Mouse (Mus musculus) splenic B cell, adult 2 months (primary cell): Measurements from ENCODE around the gene 1810024B03Rik.

Experiments
- DNase-seq: peaks from one replicate; pipeline ENCODE4 v3.0.0-alpha.2; 2011; ENCODE audit warnings: low read depth, low spot score
- H3K27me3 ChIP-seq: 2 replicates; pipeline ENCODE4 v1.6.1; 2012; ENCODE audit warnings: mild to moderate bottlenecking, low read length, moderate library complexity, mixed read lengths; ENCODE audit not compliant: control insufficient read depth, poor library complexity, insufficient read depth, severe bottlenecking
- H3K36me3 ChIP-seq: 2 replicates; pipeline ENCODE4 v1.6.1; 2012; ENCODE audit warnings: mild to moderate bottlenecking, low read length, moderate library complexity, mixed read lengths; ENCODE audit not compliant: control insufficient read depth, poor library complexity, insufficient read depth, severe bottlenecking

1810024B03Rik gene

GRCm38 (mm10) chr2:127207547-127208451 is at the start of gene 1810024B03Rik, which contains the start of gene Snrnp200:
Gene 1810024B03Rik, minus strand, starts transcription at chr2:127208280.
Gene Snrnp200, plus strand, starts transcription at chr2:127208386.
- H3K27me3 ChIP-seq, result no peaks in the 10 kb centered on the region
- DNase-seq, result peak; percentile 97
- H3K36me3 ChIP-seq, result peaks cover 10% of the 10 kb centered on the region

GRCm38 (mm10) chr2:127255294-127255693 is 47.2 kb upstream of the 1810024B03Rik start:
- DNase-seq, result no peak
- no peaks in the 10 kb centered on the region for H3K27me3 ChIP-seq
- H3K36me3 ChIP-seq, result peaks cover 15% of the 10 kb centered on the region

- Histone ChIP-seq H3K27me3 (no peaks in the 10 kb centered on the region), H3K36me3 (peaks cover 15% of the 10 kb centered on the region)
- no peak for DNase-seq
These were observed 46.6 kb upstream of the 1810024B03Rik start for GRCm38 (mm10) chr2:127254604-127255134.

GRCm38 (mm10) chr2:127252787-127253186 is 44.7 kb upstream of the 1810024B03Rik start:
- DNase-seq, result no peak
- H3K27me3 ChIP-seq, result no peaks in the 10 kb centered on the region
- peaks cover 13% of the 10 kb centered on the region for H3K36me3 ChIP-seq

GRCm38 (mm10) chr2:127251880-127252527 is 43.9 kb upstream of the 1810024B03Rik start:
- Histone ChIP-seq H3K27me3 (no peaks in the 10 kb centered on the region), H3K36me3 (peaks cover 9% of the 10 kb centered on the region)
- no peak for DNase-seq

- H3K27me3 ChIP-seq, result no peaks in the 10 kb centered on the region
- DNase-seq, result no peak
- H3K36me3 ChIP-seq, result peaks cover 7% of the 10 kb centered on the region
These were observed 43.4 kb upstream of the 1810024B03Rik start for GRCm38 (mm10) chr2:127251457-127251856.

GRCm38 (mm10) chr2:127250291-127251008 is 42.4 kb upstream of the 1810024B03Rik start:
- no peak for DNase-seq
- H3K27me3 ChIP-seq, result no peaks in the 10 kb centered on the region

GRCm38 (mm10) chr2:127248334-127249004 is 40.4 kb upstream of the 1810024B03Rik start:
- DNase-seq, result peak; percentile 53
- Histone ChIP-seq H3K27me3 (no peaks in the 10 kb centered on the region), H3K36me3 (peaks cover 16% of the 10 kb centered on the region)

More at GRCm38 (mm10) chr2:127250291-127251008, 42.4 kb upstream of the 1810024B03Rik start:
- peaks cover 10% of the 10 kb centered on the region for H3K36me3 ChIP-seq

- Histone ChIP-seq H3K27me3 (no peaks in the 10 kb centered on the region), H3K36me3 (peaks cover 15% of the 10 kb centered on the region)
- peak; percentile 99 for DNase-seq
These were observed 39.7 kb upstream of the 1810024B03Rik start, which contains the start of the genes Ciao1 and Tmem127 for GRCm38 (mm10) chr2:127247592-127248333. Gene Ciao1, minus strand, starts transcription at chr2:127247816. Gene Tmem127, plus strand, starts transcription at chr2:127247908.

- H3K36me3 ChIP-seq, result peaks cover 35% of the 10 kb centered on the region
- no peaks in the 10 kb centered on the region for H3K27me3 ChIP-seq
- DNase-seq, result no peak
These were observed 32.0 kb upstream of the 1810024B03Rik start for GRCm38 (mm10) chr2:127240065-127240464.

GRCm38 (mm10) chr2:127237897-127238610 is 30.0 kb upstream of the 1810024B03Rik start:
- no peak for DNase-seq
- no peaks in the 10 kb centered on the region for H3K27me3 ChIP-seq

GRCm38 (mm10) chr2:127225261-127225660 is 17.2 kb upstream of the 1810024B03Rik start:
- Histone ChIP-seq H3K27me3 (no peaks in the 10 kb centered on the region), H3K36me3 (peaks cover 27% of the 10 kb centered on the region)
- no peak for DNase-seq

More at GRCm38 (mm10) chr2:127237897-127238610, 30.0 kb upstream of the 1810024B03Rik start:
- H3K36me3 ChIP-seq, result peaks cover 36% of the 10 kb centered on the region

- DNase-seq, result no peak
- Histone ChIP-seq H3K36me3 (peaks cover 38% of the 10 kb centered on the region), H3K27me3 (no peaks in the 10 kb centered on the region; the same call in 1 of the 2 replicates)
These were observed 9.7 kb upstream of the 1810024B03Rik start for GRCm38 (mm10) chr2:127217746-127218145.
